Mouse (Mus musculus): ENCODE results near the gene Lrrc66. TPM values are rescaled to one million over a fixed set of nuclear protein-coding genes. Genes with fewer than 3 reads are reported as not detected.

Lrrc66 gene
- polyA plus RNA-seq (2015; fragmentation: Nextera tagmentation; extraction: Ambion mirVana): not detected in 2 replicates

DNA sequence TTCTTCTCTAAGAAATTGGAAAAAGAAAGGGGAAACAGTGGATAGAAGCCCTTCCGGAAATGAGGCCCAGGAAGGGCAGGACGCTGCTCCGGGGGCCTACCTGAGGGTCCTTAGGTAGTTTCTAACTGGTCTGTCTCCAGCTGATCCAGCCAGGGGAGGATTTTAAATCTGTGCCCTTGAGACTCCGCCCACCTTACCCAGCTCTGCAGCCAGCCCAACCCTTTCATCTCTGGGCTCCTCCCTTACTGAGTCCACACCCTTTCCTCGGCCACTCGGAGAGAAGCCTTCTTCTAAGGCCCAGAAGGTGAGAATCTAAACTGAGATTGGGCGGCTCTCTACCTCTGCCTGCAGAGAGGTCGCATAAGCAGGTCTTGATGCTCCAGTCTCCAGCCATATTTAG is at the start of gene Lrrc66:
Gene Lrrc66, minus strand, starts transcription at position 236 of the 400 bp plus-strand sequence.
- ATAC-seq (no peak), DNase-seq (no peak)
- TF ChIP-seq CTCF (IDR thresholded peaks at IDR 0.05; ENCODE audit: low read depth): no peak
- TF ChIP-seq EP300 (IDR thresholded peaks at IDR 0.05; ENCODE audit: low read depth): no peak
- Histone ChIP-seq H3K36me3 (replicated peaks; ENCODE audit: insufficient read depth, low read length) (no peaks in the 10 kb centered on the region), H3K9ac (replicated peaks) (no peak within 1 kb of the TSS), H3K27me3 (ENCODE audit: insufficient read depth, low read length) (no peaks in the 10 kb centered on the region), H3K4me1 (ENCODE audit: insufficient read depth) (peaks cover 3% of the 10 kb centered on the region; the same call in 1 of the 2 replicates), H3K9me3 (ENCODE audit: low read length) (no peaks in the 10 kb centered on the region), H3K4me3 (ENCODE audit: low read depth, low read length) (no peak within 1 kb of the TSS), H3K27ac (ENCODE audit: low read depth) (no peak within 1 kb of the TSS), H3K4me2 (ENCODE audit: low read depth, low read length) (no peak within 1 kb of the TSS)
- 74% methylated on average over 8 of the region's 8 CpGs for WGBS (ENCODE audit: insufficient replicate concordance)

DNA sequence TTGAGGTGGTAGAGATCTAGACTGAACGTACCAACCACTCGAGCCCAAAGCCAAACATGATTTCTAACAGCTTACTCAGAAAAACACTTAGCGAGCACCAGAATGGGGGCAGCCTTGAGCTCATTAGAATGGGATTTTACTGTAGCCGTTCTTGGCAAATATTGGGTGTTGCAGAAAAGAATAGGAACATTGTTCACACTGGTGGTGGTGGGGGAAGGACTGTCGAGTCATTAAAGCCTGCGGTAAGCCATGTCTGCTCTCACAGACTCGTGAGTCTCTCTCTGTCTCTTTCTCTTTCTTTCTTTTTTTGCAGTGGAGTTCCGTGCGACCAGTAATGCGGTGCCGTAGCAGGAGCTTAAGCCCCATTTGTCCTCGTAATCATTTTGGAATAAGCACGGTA is 44.3 kb upstream of the Lrrc66 start:
- Histone ChIP-seq H3K9me3 (ENCODE audit: low read length) (no peaks in the 10 kb centered on the region), H3K9ac (replicated peaks) (no peak overlapping the region), H3K27me3 (ENCODE audit: insufficient read depth, low read length) (no peaks in the 10 kb centered on the region), H3K4me3 (ENCODE audit: low read depth, low read length) (no peak overlapping the region), H3K36me3 (replicated peaks; ENCODE audit: insufficient read depth, low read length) (no peaks in the 10 kb centered on the region), H3K4me2 (ENCODE audit: low read depth, low read length) (no peak overlapping the region), H3K27ac (ENCODE audit: low read depth) (no peak overlapping the region), H3K4me1 (ENCODE audit: insufficient read depth) (no peaks in the 10 kb centered on the region)
- 73% methylated on average over 13 of the region's 13 CpGs for WGBS (ENCODE audit: insufficient replicate concordance)
- ATAC-seq (no peak), DNase-seq (no peak)
- TF ChIP-seq EP300 (IDR thresholded peaks at IDR 0.05; ENCODE audit: low read depth) (no peak), CTCF (IDR thresholded peaks at IDR 0.05; ENCODE audit: low read depth) (no peak)

GRCm38 (mm10) chr5:73675604-73676003 is 43.3 kb upstream of the Lrrc66 start:
- ATAC-seq (no peak), DNase-seq (no peak)
- no peaks in the 10 kb centered on the region for H3K36me3 ChIP-seq (replicated peaks; ENCODE audit: insufficient read depth, low read length)
- no peaks in the 10 kb centered on the region for H3K4me1 ChIP-seq (ENCODE audit: insufficient read depth)
- no peak overlapping the region for H3K4me2 ChIP-seq (ENCODE audit: low read depth, low read length)
- no peak overlapping the region for H3K9ac ChIP-seq (replicated peaks)
- WGBS (ENCODE audit: insufficient replicate concordance): 77% methylated on average over 3 of the region's 3 CpGs
- H3K4me3 ChIP-seq (ENCODE audit: low read depth, low read length): no peak overlapping the region
- no peaks in the 10 kb centered on the region for H3K27me3 ChIP-seq (ENCODE audit: insufficient read depth, low read length)
- H3K9me3 ChIP-seq (ENCODE audit: low read length): no peaks in the 10 kb centered on the region
- H3K27ac ChIP-seq (ENCODE audit: low read depth): no peak overlapping the region
- TF ChIP-seq EP300 (IDR thresholded peaks at IDR 0.05; ENCODE audit: low read depth): no peak
- no peak for TF ChIP-seq CTCF (IDR thresholded peaks at IDR 0.05; ENCODE audit: low read depth)

DNA sequence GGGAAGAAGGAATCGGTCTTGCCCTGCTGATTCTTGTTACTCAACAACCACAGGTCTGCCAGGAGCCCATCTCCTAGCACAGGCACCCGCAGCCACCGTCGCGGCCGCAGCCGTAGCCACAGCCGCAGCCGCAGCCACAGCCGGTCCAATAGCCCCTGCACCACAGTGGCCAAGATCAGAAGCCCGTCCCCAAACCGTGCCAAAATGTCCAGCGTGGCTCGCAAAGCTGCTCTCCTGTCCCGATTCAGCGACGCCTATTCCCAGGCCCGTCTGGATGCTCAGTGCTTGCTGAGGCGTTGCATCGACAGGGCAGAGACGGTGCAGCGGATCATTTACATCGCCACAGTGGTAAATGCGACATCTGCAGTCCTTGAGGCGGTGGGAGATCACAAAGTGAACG is 37.1 kb upstream of the Lrrc66 start:
- ATAC-seq: no peak
- Histone ChIP-seq H3K9me3 (ENCODE audit: low read length) (no peaks in the 10 kb centered on the region), H3K36me3 (replicated peaks; ENCODE audit: insufficient read depth, low read length) (no peaks in the 10 kb centered on the region), H3K4me1 (ENCODE audit: insufficient read depth) (no peaks in the 10 kb centered on the region), H3K9ac (replicated peaks) (no peak overlapping the region), H3K27me3 (ENCODE audit: insufficient read depth, low read length) (no peaks in the 10 kb centered on the region), H3K4me2 (ENCODE audit: low read depth, low read length) (no peak overlapping the region), H3K4me3 (ENCODE audit: low read depth, low read length) (no peak overlapping the region), H3K27ac (ENCODE audit: low read depth) (no peak overlapping the region)
- TF ChIP-seq EP300 (IDR thresholded peaks at IDR 0.05; ENCODE audit: low read depth) (no peak), CTCF (IDR thresholded peaks at IDR 0.05; ENCODE audit: low read depth) (no peak)
- 52% methylated on average over 26 of the region's 26 CpGs for WGBS (ENCODE audit: insufficient replicate concordance)
- DNase-seq: no peak

DNA sequence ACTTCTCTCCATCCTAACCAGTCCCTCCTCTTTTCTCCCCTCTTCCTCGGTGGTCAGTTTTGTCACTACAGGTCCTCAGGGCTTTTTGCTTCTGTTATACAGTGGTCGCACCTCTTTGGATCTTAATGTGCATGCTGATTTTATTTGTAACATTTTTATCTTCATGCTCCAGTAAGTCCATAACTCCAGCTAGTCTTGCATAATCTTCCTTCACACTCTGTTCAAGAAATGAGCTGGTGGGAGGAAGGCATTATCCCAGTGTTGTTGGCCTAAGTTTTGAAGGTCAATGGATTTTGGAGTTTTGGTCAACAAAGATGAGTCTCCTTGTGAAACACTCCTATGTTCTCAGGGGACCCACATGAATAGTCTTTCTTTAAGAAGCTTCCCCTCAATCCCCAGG is 35.6 kb upstream of the Lrrc66 start:
- Histone ChIP-seq H3K4me1 (ENCODE audit: insufficient read depth) (no peaks in the 10 kb centered on the region), H3K27ac (ENCODE audit: low read depth) (no peak overlapping the region), H3K27me3 (ENCODE audit: insufficient read depth, low read length) (no peaks in the 10 kb centered on the region), H3K4me2 (ENCODE audit: low read depth, low read length) (no peak overlapping the region), H3K9me3 (ENCODE audit: low read length) (no peaks in the 10 kb centered on the region), H3K9ac (replicated peaks) (no peak overlapping the region), H3K4me3 (ENCODE audit: low read depth, low read length) (no peak overlapping the region), H3K36me3 (replicated peaks; ENCODE audit: insufficient read depth, low read length) (no peaks in the 10 kb centered on the region)
- 62% methylated on average over 2 of the region's 2 CpGs for WGBS (ENCODE audit: insufficient replicate concordance)
- TF ChIP-seq EP300 (IDR thresholded peaks at IDR 0.05; ENCODE audit: low read depth) (no peak), CTCF (IDR thresholded peaks at IDR 0.05; ENCODE audit: low read depth) (no peak)
- ATAC-seq: no peak
- no peak for DNase-seq

- no peak for ATAC-seq
- WGBS (ENCODE audit: insufficient replicate concordance): 81% methylated on average over 2 of the region's 2 CpGs
- TF ChIP-seq CTCF (IDR thresholded peaks at IDR 0.05; ENCODE audit: low read depth) (no peak), EP300 (IDR thresholded peaks at IDR 0.05; ENCODE audit: low read depth) (no peak)
- Histone ChIP-seq H3K4me3 (ENCODE audit: low read depth, low read length) (no peak overlapping the region), H3K4me2 (ENCODE audit: low read depth, low read length) (no peak overlapping the region), H3K27ac (ENCODE audit: low read depth) (no peak overlapping the region), H3K9ac (replicated peaks) (no peak overlapping the region), H3K9me3 (ENCODE audit: low read length) (no peaks in the 10 kb centered on the region), H3K4me1 (ENCODE audit: insufficient read depth) (no peaks in the 10 kb centered on the region), H3K36me3 (replicated peaks; ENCODE audit: insufficient read depth, low read length) (no peaks in the 10 kb centered on the region), H3K27me3 (ENCODE audit: insufficient read depth, low read length) (no peaks in the 10 kb centered on the region)
- DNase-seq: no peak
Observed at GRCm38 (mm10) chr5:73666695-73667094, 34.4 kb upstream of the Lrrc66 start.

GRCm38 (mm10) chr5:73651855-73652201 is 19.5 kb upstream of the Lrrc66 start:
- TF ChIP-seq CTCF (IDR thresholded peaks at IDR 0.05; ENCODE audit: low read depth) (no peak), EP300 (IDR thresholded peaks at IDR 0.05; ENCODE audit: low read depth) (no peak)
- H3K36me3 ChIP-seq (replicated peaks; ENCODE audit: insufficient read depth, low read length): no peaks in the 10 kb centered on the region
- H3K4me2 ChIP-seq (ENCODE audit: low read depth, low read length): peak overlapping the region; percentile 77; the same call in 1 of the 2 replicates
- H3K27ac ChIP-seq (ENCODE audit: low read depth): no peak overlapping the region
- peaks cover 71% of the 10 kb centered on the region for H3K27me3 ChIP-seq (ENCODE audit: insufficient read depth, low read length)
- H3K4me3 ChIP-seq (ENCODE audit: low read depth, low read length): peak overlapping the region; percentile 51
- H3K9ac ChIP-seq (replicated peaks): no peak overlapping the region
- 5% methylated on average over 4 of the region's 4 CpGs for WGBS (ENCODE audit: insufficient replicate concordance)
- peaks cover 15% of the 10 kb centered on the region for H3K4me1 ChIP-seq (ENCODE audit: insufficient read depth)
- no peak for DNase-seq
- no peaks in the 10 kb centered on the region for H3K9me3 ChIP-seq (ENCODE audit: low read length)
- ATAC-seq: no peak

Data from liver, postnatal 0 days (tissue).